Mouse (Mus musculus): ENCODE measurements around the gene Ireb2.

DNA sequence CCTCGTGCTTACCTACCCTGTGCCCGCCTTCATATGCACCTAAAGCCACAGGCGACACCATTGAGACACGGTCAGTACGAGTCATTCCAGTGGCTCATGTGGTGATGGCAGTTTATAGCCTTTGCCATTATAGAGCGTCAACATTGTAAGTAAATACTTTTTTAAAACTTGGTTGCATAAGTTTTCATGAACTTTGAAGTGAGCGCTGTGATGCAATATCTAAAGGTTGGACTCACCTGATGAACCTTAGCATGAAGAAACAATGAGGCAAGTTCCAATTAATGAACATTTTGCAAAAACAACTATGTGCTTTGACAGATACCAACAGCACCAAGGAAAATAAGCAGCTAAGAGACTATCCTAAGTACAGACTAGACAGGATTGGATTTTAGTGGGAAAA is 3.1 kb upstream of the Ireb2 start:
- TF ChIP-seq CTCF (IDR thresholded peaks at IDR 0.05) (no peak), EP300 (IDR thresholded peaks at IDR 0.05) (no peak)

All from lung, postnatal 0 days (tissue).